Mouse (Mus musculus) heart, postnatal 0 days (tissue): ENCODE data around the gene Plpp1. TPM values are rescaled to one million over a fixed set of nuclear protein-coding genes. Genes with fewer than 3 reads are reported as not detected.

ENCODE experiments used
- ATAC-seq: fragments of 200-750 bp; cut with Nextera tagmentation; 2 replicates; pipeline ENCODE4 v1.8.0; 2017; ENCODE audit warnings: low read depth, moderate number of reproducible peaks, moderate library complexity; ENCODE audit not compliant: insufficient read depth
- DNase-seq: peaks from one replicate; pipeline ENCODE4 v3.0.0-alpha.2; 2016; ENCODE audit warnings: low spot score
- H3K27ac ChIP-seq: fragments of 300-500 bp; sonication (generic); 2 replicates; pipeline ENCODE4 v1.5.1; 2014; ENCODE audit warnings: low read depth, mild to moderate bottlenecking
- H3K27me3 ChIP-seq: fragments of 300-500 bp; sonication (generic); 2 replicates; pipeline ENCODE4 v1.6.1; 2014; ENCODE audit warnings: low read length, mixed read lengths; ENCODE audit not compliant: control insufficient read depth, insufficient read depth
- H3K36me3 ChIP-seq: fragments of 300-500 bp; sonication (generic); replicated peaks from 2 replicates; pipeline ENCODE4 v1.6.1; 2014; ENCODE audit warnings: low read length, mixed read lengths; ENCODE audit not compliant: control insufficient read depth, insufficient read depth
- H3K4me1 ChIP-seq: fragments of 300-500 bp; sonication (generic); 2 replicates; pipeline ENCODE4 v1.6.1; 2014; ENCODE audit warnings: antibody characterized with exemption; ENCODE audit not compliant: control insufficient read depth, insufficient read depth
- H3K4me2 ChIP-seq: fragments of 300-500 bp; sonication (generic); 2 replicates; pipeline ENCODE4 v1.6.1; 2014; ENCODE audit warnings: low read depth, mild to moderate bottlenecking, low read length, moderate library complexity
- H3K4me3 ChIP-seq: fragments of 300-500 bp; sonication (generic); 2 replicates; pipeline ENCODE4 v1.5.1; 2014; ENCODE audit warnings: low read depth, low read length
- H3K9ac ChIP-seq: fragments of 300-500 bp; sonication (generic); replicated peaks from 2 replicates; pipeline ENCODE4 v1.6.1; 2014; ENCODE audit warnings: low read depth, low read length, mixed read lengths
- H3K9me3 ChIP-seq: fragments of 300-500 bp; sonication (generic); replicated peaks from 2 replicates; pipeline ENCODE4 v1.6.1; 2016; ENCODE audit warnings: low read length; ENCODE audit not compliant: control insufficient read depth
- CTCF ChIP-seq: IDR thresholded peaks from 2 replicates; pipeline ENCODE4 v1.5.1; 2016; ENCODE audit warnings: antibody characterized with exemption, control low read depth, low read depth
- EP300 ChIP-seq: IDR thresholded peaks from 2 replicates; pipeline ENCODE4 v1.6.1; 2016; ENCODE audit warnings: antibody characterized with exemption, low read depth
- WGBS: fragments of 180-500 bp; shearing (Covaris S2); extraction: QIAGEN DNeasy Blood & Tissue Kit; methylation state at CpG from one replicate; pipeline ENCODE4 v1.1.7; 2014; 5-methylcytosine and 5-hydroxymethylcytosine counted together
- polyA plus RNA-seq: library from polyadenylated mRNA; unstranded; fragments of >200 nt; fragmentation: Nextera tagmentation; extraction: Ambion mirVana; gene quantifications from 2 replicates; pipeline ENCODE4 v1.2.1, GENCODE M21; 2015
- total RNA-seq: library from RNA; depleted of rRNA; stranded (reverse); fragments of >200 nt; gene quantifications from 2 replicates; pipeline ENCODE4 v1.2.3, GENCODE M21; 2014; ENCODE audit warnings: low replicate concordance

Gene Plpp1
- total and polyA plus RNA-seq, 2 experiments from 2014 or later = 101 to 129 TPM

DNA sequence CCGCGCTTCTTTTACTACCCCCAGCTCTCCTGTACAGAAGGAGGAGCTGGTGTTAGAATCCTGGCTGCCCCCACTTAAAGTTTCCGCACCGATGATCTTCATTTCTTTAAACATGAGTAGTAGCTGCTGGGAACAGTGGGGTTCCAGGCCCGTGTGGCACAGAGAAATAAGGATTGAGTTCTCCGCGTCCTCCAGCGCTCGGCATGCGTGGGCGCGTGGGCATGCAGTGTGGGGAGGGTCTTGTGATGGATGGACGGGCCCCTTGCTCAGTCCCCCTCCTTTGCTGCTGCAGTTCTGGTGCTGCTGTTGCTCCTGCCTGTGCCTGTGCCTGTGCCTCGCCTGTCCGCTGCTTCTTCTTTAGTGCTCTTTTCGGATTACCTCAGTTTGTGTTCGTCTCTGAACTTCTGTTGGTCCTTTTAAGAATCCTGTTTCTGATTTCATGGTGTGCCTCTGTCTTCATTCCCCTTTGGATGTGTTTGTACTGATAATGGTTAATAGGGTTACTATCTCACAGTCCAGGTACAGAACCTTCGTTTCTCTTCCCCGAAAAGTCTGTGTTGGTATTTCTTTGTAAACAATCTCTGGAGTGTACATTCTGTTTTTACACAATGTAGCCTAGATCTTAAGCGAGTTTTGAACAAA, 32.8 kb downstream of the Plpp1 start:
- TF ChIP-seq CTCF (no peak), EP300 (no peak)
- no peak overlapping the region for H3K27ac ChIP-seq

DNA sequence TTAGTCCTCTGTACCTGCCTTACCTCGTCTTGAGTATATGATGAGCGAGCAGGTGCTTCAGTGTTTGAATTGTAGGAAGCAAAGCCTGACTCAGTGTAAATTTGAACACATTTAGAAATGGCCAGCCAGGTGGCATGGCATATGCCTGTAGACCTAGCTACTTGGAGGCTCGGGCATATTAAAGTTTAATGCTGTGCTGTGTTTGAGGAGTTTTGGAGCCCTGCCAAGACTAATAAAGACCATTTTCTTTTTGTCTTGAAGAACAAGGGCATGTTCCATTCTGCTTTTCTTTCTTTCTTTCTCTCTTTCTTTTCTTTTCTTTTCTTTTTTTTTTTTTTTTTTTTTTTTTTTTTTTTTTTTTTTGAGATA, 33.3 kb downstream of the Plpp1 start:
- H3K27me3 ChIP-seq = no peaks in the 10 kb centered on the region
- H3K27ac ChIP-seq = no peak overlapping the region
- ATAC-seq = no peak
- H3K4me3 ChIP-seq = no peak overlapping the region
- TF ChIP-seq CTCF (no peak), EP300 (no peak)
- no peaks in the 10 kb centered on the region for H3K36me3 ChIP-seq
- no peak for DNase-seq
- no peak overlapping the region for H3K4me2 ChIP-seq
- no peak overlapping the region for H3K9ac ChIP-seq
- H3K4me1 ChIP-seq = no peaks in the 10 kb centered on the region
- WGBS = 78% methylated on average over 3 of the region's 3 CpGs
- no peaks in the 10 kb centered on the region for H3K9me3 ChIP-seq

More for the DNA sequence above, 32.8 kb downstream of the Plpp1 start:
- H3K4me2 ChIP-seq = no peak overlapping the region
- no peaks in the 10 kb centered on the region for H3K36me3 ChIP-seq
- ATAC-seq (no peak), DNase-seq (no peak)
- H3K9ac ChIP-seq = no peak overlapping the region
- H3K9me3 ChIP-seq = no peaks in the 10 kb centered on the region
- H3K4me1 ChIP-seq = no peaks in the 10 kb centered on the region
- no peaks in the 10 kb centered on the region for H3K27me3 ChIP-seq
- H3K4me3 ChIP-seq = no peak overlapping the region
- WGBS = 88% methylated on average over 20 of the region's 20 CpGs

DNA sequence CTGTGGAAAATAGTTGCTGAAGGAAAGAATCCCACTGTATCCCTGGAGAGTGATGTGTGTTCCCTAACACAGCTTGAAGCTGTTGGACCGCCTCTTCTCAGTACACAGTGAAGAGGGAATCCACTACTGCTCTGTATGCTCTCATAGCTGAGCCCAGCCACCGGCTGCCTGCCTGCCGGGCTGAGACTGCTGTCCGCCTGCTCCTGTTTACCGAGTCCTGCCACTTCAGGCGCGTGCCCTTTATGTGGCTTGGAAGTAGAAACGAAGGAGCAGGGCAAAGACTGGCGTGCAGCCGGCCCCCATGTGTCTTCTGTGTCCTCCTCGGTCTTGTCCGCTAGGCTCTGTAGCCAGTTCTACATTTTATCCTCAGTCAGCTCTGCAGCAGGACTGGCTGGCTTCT, 34.5 kb downstream of the Plpp1 start:
- Histone ChIP-seq H3K4me3 (no peak overlapping the region), H3K4me1 (no peaks in the 10 kb centered on the region), H3K4me2 (peak overlapping the region; percentile 43), H3K9me3 (no peaks in the 10 kb centered on the region), H3K36me3 (no peaks in the 10 kb centered on the region), H3K27me3 (no peaks in the 10 kb centered on the region), H3K9ac (0 out of 2 replicates have a peak overlapping the region, but pooled peaks have one; percentile 35), H3K27ac (peak overlapping the region; percentile 52; the same call in 1 of the 2 replicates)
- DNase-seq (peak; percentile 50), ATAC-seq (peak; percentile 67; the same call in 1 of the 2 replicates)
- TF ChIP-seq EP300 (no peak), CTCF (no peak)
- WGBS = 29% methylated on average over 12 of the region's 12 CpGs

DNA sequence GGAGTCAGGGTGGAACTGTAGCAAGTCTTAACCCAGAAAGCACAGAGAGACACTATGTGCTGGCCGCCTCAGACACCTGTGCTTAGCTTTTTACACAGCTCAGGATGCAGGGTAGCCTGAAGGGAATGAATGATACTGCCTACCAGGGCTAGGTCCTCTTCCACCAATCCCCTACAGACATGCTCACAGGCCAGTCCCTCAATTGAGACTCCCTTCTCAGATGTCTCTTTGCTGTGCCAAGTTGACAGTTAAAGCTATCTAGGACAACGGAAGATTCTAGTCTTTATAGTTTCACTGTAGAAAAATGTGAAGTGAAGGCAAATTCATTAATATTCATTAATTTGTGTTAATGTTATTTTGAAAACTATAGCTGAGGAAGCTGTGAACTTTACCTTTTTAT, 36.4 kb downstream of the Plpp1 start:
- WGBS = 86% methylated on average over 2 of the region's 2 CpGs

DNA sequence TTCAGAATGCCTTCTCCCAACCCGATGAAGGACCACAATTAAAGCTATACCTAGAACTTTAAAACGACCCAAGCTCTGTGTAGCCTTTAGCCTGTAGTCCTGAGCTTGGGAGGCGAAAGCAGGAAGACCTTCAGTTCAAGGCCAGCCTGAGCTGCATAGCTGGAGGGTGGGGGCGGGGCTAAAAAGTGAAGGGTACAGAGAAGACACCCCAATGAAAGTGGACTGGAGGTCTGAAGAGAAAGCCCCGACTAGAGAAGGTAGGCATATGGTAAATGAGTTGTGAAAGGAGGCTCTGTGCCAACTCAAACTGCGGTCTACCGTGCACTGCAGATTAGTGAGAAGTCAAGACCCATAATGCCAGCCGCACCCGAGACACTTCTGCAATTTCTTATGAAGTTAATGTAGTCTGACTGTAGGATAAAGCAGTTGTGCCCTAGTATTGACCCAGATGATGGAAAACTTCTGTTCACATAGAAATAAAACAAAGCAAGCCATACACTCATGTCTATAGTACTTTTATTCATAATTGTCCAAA, 37.1 kb downstream of the Plpp1 start:
- DNase-seq (no peak), ATAC-seq (no peak)
- Histone ChIP-seq H3K36me3 (peaks cover 11% of the 10 kb centered on the region; the same call in 1 of the 2 replicates), H3K4me1 (no peaks in the 10 kb centered on the region), H3K9me3 (0 out of 2 replicates have a peak, but pooled peaks cover 4% of the 10 kb centered on the region), H3K4me2 (no peak overlapping the region), H3K27ac (no peak overlapping the region), H3K9ac (no peak overlapping the region), H3K27me3 (no peaks in the 10 kb centered on the region), H3K4me3 (no peak overlapping the region)
- TF ChIP-seq EP300 = no peak
- no peak for TF ChIP-seq CTCF
- WGBS = 79% methylated on average over 9 of the region's 9 CpGs

More for the DNA sequence above, 36.4 kb downstream of the Plpp1 start:
- Histone ChIP-seq H3K4me3 (no peak overlapping the region), H3K4me2 (no peak overlapping the region), H3K4me1 (no peaks in the 10 kb centered on the region), H3K9me3 (no peaks in the 10 kb centered on the region), H3K9ac (no peak overlapping the region), H3K36me3 (0 out of 2 replicates have a peak, but pooled peaks cover 5% of the 10 kb centered on the region), H3K27ac (no peak overlapping the region), H3K27me3 (no peaks in the 10 kb centered on the region)
- DNase-seq (no peak), ATAC-seq (no peak)
- TF ChIP-seq CTCF (no peak), EP300 (no peak)
